Mouse (Mus musculus): Measurements from ENCODE around the gene Mgat5.

Mgat5 gene

GRCm38 (mm10) chr1:127425021-127425532 is 220.3 kb downstream of the Mgat5 start:
- peak; percentile 18 for DNase-seq (ENCODE audit: low read depth, low spot score)

- no peak for DNase-seq (ENCODE audit: low read depth, low spot score)
These were observed 225.5 kb downstream of the Mgat5 start for GRCm38 (mm10) chr1:127430290-127430689.

GRCm38 (mm10) chr1:127434829-127435228 is 230.0 kb downstream of the Mgat5 start:
- DNase-seq (ENCODE audit: low read depth, low spot score) = no peak

GRCm38 (mm10) chr1:127437091-127437490 is 232.3 kb downstream of the Mgat5 start:
- DNase-seq (ENCODE audit: low read depth, low spot score) = no peak

- no peak for DNase-seq (ENCODE audit: low read depth, low spot score)
These were observed 234.7 kb downstream of the Mgat5 start for GRCm38 (mm10) chr1:127439452-127439891.

DNA sequence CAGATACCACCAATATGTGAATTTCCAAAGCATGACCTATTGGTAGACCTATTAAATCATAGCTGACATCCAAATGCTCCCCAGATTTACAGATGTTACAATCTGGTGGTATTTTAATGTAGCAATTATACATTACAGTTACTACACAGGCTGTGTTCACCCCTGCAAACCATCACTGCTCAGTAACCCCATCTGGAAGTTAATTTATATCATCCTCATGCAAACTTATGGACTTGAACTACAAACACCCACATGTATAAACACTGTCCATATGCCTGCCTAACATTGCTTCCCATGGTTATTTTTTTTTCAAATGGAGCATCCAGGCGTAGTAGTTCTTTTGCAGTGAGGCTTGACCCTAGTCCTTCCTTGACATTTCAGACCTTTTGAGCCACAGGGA is 236.2 kb downstream of the Mgat5 start:
- no peak for DNase-seq (ENCODE audit: low read depth, low spot score)

- no peak for DNase-seq (ENCODE audit: low read depth, low spot score)
These were observed 236.9 kb downstream of the Mgat5 start for GRCm38 (mm10) chr1:127441736-127442135.

DNA sequence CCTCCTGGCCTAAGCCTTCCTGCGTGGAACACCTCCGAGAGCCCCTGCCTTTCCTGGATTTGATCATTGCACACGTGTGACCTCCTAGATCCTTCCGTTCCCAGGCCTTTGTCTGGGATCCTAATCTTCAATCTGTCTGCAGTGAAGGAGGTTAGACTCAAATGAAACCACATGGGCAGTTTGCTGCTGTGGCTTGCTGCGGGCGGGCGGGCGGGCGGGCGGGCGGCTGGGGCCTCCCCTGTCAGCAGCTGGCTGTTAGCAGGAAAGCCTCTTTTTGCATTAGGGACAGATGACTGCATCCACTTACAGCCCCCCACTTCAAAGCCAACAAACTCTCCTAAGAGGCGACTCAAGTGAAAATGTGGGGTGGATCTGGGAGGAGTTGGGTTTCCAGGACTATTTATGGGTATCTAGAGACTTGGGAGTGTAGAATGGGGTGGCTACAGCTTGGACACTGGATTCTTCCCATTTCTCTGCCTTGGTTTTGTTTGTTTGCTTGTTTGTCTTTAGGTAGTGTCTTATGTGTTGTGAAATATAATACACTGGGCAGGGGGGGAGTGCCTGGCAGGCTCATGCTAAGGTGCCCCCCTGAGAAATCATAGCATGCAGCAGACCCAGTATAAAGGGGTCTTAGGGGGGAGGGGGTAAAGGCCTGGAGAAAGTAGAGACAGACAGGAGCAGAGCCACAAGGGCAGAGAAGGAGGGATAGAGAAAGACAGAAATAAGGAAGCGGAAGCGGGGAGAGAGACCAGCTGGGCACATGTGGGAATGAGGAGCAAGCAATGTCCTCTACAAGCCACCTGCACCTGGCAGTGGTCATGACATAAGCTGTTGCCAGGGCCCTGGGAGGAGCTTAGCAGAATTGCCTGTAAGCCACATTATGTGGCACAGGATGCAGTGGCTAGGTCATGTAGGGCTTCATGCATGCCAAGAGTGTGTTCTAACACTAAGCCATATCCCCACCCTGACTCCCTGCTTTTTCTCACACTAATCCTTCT is 238.4 kb downstream of the Mgat5 start:
- no peak for DNase-seq (ENCODE audit: low read depth, low spot score)

DNA sequence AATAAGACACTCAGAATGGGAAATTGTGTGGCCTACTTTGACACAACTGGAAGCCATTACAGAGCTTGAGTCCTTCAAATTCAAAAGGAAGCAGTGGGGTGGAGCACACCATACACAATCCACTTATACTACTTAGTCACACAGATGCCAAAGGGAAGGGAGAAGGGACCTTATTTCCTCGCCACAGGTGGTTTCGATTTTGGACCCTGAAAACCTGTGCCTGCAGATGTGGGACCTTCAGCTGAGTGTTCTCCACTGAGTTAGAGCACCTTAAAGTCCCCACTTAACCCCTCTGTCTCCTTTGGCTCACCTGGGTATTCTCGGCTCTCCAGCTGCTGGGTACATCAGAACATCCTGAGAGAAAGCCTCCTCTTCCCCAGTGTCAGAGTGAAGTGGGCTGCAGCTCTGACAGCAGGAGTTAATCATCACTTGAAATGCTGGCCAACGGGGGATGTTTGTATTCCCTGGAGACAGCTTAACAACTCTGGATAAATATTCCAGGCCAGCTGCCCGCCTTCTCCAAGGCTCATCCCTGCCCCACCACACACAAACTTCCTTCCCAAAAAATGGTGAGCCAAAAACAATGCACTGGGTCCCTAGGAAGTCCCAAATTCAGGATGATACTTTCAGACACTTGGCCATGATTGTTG is 240.1 kb downstream of the Mgat5 start:
- no peak for DNase-seq (ENCODE audit: low read depth, low spot score)

GRCm38 (mm10) chr1:127453397-127453796 is 248.6 kb downstream of the Mgat5 start:
- no peak for DNase-seq (ENCODE audit: low read depth, low spot score)

DNA sequence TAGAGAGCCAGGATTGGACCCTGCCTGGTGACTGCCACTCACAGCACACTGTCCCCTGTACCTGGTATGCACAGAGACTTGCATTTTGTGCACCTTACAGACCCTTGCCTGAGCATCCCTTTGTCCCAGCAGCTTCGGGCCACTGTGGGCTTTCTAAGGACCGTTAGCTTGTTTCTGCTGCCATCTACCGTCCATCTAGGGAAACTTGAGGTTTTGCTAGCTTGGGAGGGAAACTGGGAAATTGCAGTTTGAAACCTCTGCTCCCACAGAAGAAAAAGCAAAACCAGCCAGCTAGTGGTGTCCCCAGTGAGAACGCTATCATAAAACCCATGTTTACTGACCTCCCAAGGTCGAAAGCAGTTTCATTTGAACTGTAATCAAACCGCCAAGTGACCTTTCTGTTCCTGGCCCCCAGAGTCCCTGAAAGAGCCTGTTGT is 254.2 kb downstream of the Mgat5 start:
- peak; percentile 71 for DNase-seq (ENCODE audit: low read depth, low spot score)

DNA sequence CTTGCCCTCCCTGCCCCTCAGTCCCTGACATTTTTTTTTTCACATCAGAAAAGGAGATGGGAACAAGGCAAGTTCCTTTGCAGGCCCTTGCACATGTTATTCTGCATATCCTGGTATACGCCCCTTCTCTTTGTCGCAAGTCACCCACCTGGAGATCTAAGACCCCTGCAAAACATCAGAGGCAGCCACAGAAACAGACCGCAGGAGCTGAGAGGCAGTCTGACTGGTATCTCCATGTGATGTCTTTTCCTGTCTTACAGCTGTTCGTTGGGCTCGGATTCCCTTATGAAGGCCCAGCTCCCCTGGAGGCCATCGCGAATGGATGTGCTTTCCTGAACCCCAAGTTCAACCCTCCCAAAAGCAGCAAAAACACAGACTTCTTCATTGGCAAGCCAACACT is 254.8 kb downstream of the Mgat5 start:
- peak; percentile 25 for DNase-seq (ENCODE audit: low read depth, low spot score)

DNA sequence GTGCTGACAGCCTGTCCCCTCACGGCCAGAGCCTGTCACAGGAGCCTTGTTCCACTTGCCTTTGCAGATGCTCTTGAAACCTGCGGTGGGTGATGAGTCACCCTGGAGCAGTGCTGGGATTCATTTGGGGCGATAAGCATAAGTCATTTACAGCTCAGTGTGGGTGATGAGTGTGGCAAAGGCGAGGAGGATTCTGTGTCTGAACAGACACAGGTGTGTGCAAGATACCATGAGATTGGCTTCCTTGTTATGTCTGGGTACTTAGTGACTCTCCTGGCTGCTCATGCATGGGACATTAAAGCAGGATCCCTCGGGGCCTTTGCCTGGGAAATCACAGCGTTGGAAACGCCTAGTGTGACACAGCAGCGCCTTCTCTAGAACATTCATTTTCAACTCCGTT is 256.2 kb downstream of the Mgat5 start:
- no peak for DNase-seq (ENCODE audit: low read depth, low spot score)

- no peak for DNase-seq (ENCODE audit: low read depth, low spot score)
These were observed 259.2 kb downstream of the Mgat5 start for GRCm38 (mm10) chr1:127464041-127464440.

- DNase-seq (ENCODE audit: low read depth, low spot score) = no peak
These were observed 260.5 kb downstream of the Mgat5 start for GRCm38 (mm10) chr1:127465292-127465691.

DNA sequence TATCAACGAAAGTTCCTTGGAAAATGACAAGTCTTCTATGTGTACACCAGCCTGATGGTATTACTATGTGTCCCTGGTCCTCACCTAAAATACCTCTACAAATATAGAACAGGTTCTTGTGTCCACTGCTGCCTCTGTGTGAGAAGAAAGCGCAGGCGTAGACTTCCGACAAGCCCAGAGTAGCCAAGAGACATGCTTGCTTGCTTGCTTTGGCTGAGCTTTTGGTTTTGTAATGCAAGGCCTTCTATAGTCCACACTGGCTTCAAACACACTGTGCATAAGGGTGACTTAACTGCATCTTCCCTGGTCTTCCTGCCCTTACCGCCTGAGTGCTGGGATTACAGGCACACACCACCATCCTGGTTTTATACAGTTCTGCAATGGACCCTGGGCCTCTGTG is 262.4 kb downstream of the Mgat5 start:
- DNase-seq (ENCODE audit: low read depth, low spot score) = no peak

DNA sequence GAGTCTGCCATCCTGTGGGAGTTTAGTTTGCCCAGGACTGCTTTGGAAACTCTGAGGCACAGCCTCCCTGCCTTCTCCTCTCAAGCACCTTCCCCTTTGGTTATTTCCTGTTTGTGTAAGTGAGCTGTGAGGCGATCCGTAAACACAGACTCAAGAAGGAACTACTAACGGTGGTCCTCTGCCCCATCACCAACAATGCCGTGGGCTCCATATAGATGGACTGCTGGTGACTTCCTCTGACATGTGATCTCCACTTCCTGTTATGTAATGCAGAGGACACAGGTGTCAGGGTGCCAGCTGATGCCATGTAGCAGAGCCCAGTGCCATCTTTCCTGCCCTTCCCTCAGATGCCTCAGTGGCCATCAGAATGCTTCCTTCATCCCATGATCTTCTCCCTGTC is 265.4 kb downstream of the Mgat5 start:
- DNase-seq (ENCODE audit: low read depth, low spot score) = no peak

DNA sequence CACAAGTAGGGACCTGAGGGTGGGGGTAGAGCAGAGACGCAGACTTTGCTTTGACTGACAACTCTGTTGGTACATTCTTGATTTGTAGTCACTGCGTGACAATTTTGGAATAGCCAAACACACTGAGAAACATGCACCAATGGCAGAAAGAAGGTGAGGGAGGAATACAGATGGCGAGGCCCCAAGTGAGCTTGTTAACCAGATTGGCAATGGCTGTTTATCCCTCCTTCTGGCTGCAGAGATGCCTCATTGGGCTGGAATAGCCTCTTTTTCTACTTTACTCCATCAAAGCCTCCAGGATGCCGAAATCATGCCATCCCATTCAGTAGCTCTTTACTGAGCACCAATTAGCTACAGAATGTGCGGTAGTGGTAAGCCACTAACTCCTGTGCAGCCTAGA is 270.9 kb downstream of the Mgat5 start:
- DNase-seq (ENCODE audit: low read depth, low spot score) = no peak

DNA sequence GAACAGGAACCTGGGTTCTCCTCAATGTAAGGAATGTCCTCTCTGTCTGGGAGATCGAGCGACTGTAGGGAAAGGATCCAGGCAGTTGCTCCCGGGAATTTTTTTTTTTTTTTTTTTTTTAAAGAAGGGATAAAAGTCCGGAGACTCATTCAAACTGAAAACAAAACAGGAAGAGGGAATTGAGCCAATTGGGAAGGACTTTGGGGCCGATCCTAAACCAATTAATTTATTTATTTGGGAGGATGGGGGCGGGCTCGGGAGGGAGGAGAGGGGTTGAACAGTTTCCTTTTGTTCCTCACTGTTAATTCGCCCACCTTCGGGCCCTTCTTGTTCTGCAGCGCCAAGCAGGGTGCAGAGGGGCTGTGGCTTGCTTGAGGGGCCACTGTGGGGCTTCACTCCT is 278.1 kb downstream of the Mgat5 start:
- peak; percentile 28 for DNase-seq (ENCODE audit: low read depth, low spot score)

DNA sequence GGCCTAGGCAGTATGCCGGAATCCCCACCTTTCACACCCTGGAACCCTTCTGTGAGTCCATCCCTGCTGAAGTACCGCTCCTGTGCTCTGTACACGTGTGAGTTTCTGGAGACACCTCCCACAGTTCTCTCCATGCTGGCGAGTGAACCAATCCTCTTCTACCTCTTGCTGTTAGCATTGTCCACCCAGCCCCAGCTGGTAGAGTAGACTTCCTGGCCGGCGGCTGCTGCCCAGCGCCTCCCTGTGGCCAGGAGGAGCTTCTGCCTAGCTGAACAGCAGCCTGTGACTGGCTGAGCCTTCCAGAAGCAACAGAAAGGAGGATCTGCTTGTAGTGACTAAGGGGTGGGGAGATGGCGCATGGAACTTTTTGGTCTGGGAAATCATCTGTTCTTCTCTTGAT is 279.4 kb downstream of the Mgat5 start:
- peak; percentile 77 for DNase-seq (ENCODE audit: low read depth, low spot score)

DNA sequence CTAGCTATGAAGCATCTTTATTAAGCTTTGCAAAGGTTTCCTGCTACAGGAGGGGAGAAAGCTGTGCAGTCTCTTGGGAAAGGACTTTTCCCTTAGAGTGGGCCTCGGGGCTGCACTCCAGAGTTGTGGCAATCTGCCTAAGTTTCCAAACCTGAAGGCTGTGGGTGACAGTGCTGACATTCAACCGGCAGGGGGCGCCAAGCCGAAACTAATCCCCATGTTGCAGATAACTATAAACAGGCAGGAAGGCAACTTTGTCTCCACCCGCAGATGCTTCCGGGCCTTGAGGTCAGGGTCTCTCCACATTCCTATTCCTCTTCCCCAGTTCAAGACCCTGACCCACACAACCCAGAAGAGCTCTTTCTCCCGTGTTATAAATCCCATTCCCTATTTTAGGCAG is 280.0 kb downstream of the Mgat5 start:
- peak; percentile 79 for DNase-seq (ENCODE audit: low read depth, low spot score)

GRCm38 (mm10) chr1:127487161-127487560 is 282.3 kb downstream of the Mgat5 start:
- DNase-seq (ENCODE audit: low read depth, low spot score) = peak; percentile 68
